Mouse (Mus musculus) layer of hippocampus, adult 11-12 months (tissue): ENCODE results near the gene Cttnbp2nl.

ENCODE experiments used
- DNase-seq: peaks from one replicate; pipeline ENCODE4 v3.0.0; 2022; ENCODE audit warnings: low spot score

The Cttnbp2nl gene

GRCm38 (mm10) chr3:105058627-105059513 is 5.9 kb upstream of the Cttnbp2nl start:
- peak; percentile 92 for DNase-seq

GRCm38 (mm10) chr3:105055666-105056065 is 2.7 kb upstream of the Cttnbp2nl start:
- DNase-seq: no peak

- DNase-seq: peak; percentile 48
Measured at GRCm38 (mm10) chr3:105054952-105055351, 2.0 kb upstream of the Cttnbp2nl start.

- DNase-seq: no peak
Measured at GRCm38 (mm10) chr3:105053698-105054001, 704 bp upstream of the Cttnbp2nl start.

- DNase-seq: no peak
Measured at GRCm38 (mm10) chr3:105052171-105052936, 592 bp downstream of the Cttnbp2nl start.

GRCm38 (mm10) chr3:105051103-105051502 is 1.8 kb downstream of the Cttnbp2nl start:
- no peak for DNase-seq

- DNase-seq: no peak
Measured at GRCm38 (mm10) chr3:105049848-105050247, 3.1 kb downstream of the Cttnbp2nl start.

GRCm38 (mm10) chr3:105047616-105048015 is 5.3 kb downstream of the Cttnbp2nl start:
- peak; percentile 69 for DNase-seq

GRCm38 (mm10) chr3:105046870-105047269 is 6.1 kb downstream of the Cttnbp2nl start:
- DNase-seq: peak; percentile 34

- no peak for DNase-seq
Measured at GRCm38 (mm10) chr3:105043746-105044145, 9.2 kb downstream of the Cttnbp2nl start.

- DNase-seq: no peak
Measured at GRCm38 (mm10) chr3:105040983-105041625, 11.8 kb downstream of the Cttnbp2nl start.

- DNase-seq: no peak
Measured at GRCm38 (mm10) chr3:105040002-105040401, 12.9 kb downstream of the Cttnbp2nl start.

GRCm38 (mm10) chr3:105037240-105037770 is 15.6 kb downstream of the Cttnbp2nl start:
- no peak for DNase-seq

- DNase-seq: peak; percentile 63
Measured at GRCm38 (mm10) chr3:105036281-105036847, 16.6 kb downstream of the Cttnbp2nl start.

- no peak for DNase-seq
Measured at GRCm38 (mm10) chr3:105023371-105024005, 29.5 kb downstream of the Cttnbp2nl start.

- DNase-seq: no peak
Measured at GRCm38 (mm10) chr3:105019826-105020692, 32.9 kb downstream of the Cttnbp2nl start.

- no peak for DNase-seq
Measured at GRCm38 (mm10) chr3:105018783-105019105, 34.2 kb downstream of the Cttnbp2nl start.

- DNase-seq: no peak
Measured at GRCm38 (mm10) chr3:105018085-105018782, 34.7 kb downstream of the Cttnbp2nl start.

GRCm38 (mm10) chr3:105017314-105017713 is 35.6 kb downstream of the Cttnbp2nl start:
- DNase-seq: no peak

GRCm38 (mm10) chr3:105016204-105016603 is 36.7 kb downstream of the Cttnbp2nl start:
- DNase-seq: no peak
